Mouse (Mus musculus): ENCODE results near the gene Foxe3.

- TF ChIP-seq CTCF (IDR thresholded peaks at IDR 0.05; ENCODE audit: insufficient read depth, low read depth, low read length) (no peak), POLR2A (IDR thresholded peaks at IDR 0.05; ENCODE audit: insufficient read depth, low read depth, low read length) (no peak)
Observed at GRCm38 (mm10) chr4:114941311-114941710, 15.5 kb upstream of the Foxe3 start.
